Mouse (Mus musculus): ENCODE data around the gene Rgl2. TPM values are rescaled to one million over a fixed set of nuclear protein-coding genes. Genes with fewer than 3 reads are reported as not detected.
A peak's percentile ranks its signal among the peaks of the same experiment; 100 is the strongest.

The Rgl2 gene
- polyA plus RNA-seq, 1 experiment from 2014 or later: 27.8 TPM

GRCm38 (mm10) chr17:33962876-33963275 is 33.5 kb downstream of the Rgl2 start:
- Histone ChIP-seq H3K4me3 (ENCODE audit: low read depth, low read length) (no peak overlapping the region), H3K9ac (ENCODE audit: low read depth, low read length) (no peak overlapping the region), H3K4me2 (no peak overlapping the region), H3K27ac (ENCODE audit: low read depth, low read length) (no peak overlapping the region), H3K27me3 (ENCODE audit: control insufficient read depth, insufficient read depth, low read length) (no peaks in the 10 kb centered on the region), H3K36me3 (ENCODE audit: control insufficient read depth, insufficient read depth, low read length) (peaks cover 6% of the 10 kb centered on the region; the same call in 1 of the 2 replicates), H3K4me1 (ENCODE audit: control insufficient read depth, insufficient read depth, low read length) (no peaks in the 10 kb centered on the region), H3K9me3 (replicated peaks; ENCODE audit: control insufficient read depth, low read length) (no peaks in the 10 kb centered on the region)
- no peak for ATAC-seq (replicated peaks; ENCODE audit: insufficient number of reproducible peaks, low FRiP score, low TSS enrichment)
- 89% methylated on average over 7 of the region's 7 CpGs for WGBS (ENCODE audit: insufficient replicate concordance)

DNA sequence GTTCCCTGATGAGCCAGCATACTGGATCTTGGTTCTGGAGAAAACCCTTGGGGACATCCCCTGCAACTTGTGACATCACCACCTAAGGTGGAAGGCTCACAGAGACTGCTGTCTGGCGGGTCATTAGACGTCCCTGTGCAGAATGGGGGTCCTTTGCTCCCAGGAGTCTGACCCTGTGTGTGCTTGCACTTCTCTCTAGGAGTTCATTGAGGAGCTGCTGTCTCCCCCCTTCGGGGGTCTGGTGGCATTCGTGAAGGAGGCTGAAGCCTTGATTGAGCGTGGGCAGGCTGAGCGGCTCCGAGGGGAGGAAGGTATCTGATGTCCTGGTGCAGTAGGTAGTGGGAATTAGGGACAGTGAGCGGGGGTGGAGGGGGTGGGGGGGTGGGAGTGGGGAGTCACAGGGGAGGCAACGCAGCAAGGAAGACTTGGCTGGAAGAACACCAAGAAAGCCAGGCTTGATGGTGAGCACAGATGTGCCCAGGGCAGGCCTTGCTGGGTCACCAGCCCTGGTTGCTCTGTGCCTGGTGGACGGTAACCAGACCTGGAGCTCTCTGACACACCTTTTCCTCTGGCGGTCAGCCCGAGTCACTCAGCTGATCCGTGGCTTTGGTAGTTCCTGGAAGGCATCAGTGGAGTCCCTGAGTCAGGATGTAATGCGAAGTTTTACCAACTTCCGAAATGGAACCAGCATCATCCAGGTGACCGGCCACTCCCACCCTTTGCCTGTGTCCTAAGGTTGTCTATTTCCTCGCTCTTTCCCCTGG is 35.9 kb downstream of the Rgl2 start:
- Histone ChIP-seq H3K4me3 (ENCODE audit: low read depth, low read length) (no peak overlapping the region), H3K9ac (ENCODE audit: low read depth, low read length) (no peak overlapping the region), H3K4me2 (no peak overlapping the region), H3K27me3 (ENCODE audit: control insufficient read depth, insufficient read depth, low read length) (no peaks in the 10 kb centered on the region), H3K27ac (ENCODE audit: low read depth, low read length) (no peak overlapping the region), H3K36me3 (ENCODE audit: control insufficient read depth, insufficient read depth, low read length) (peaks cover 6% of the 10 kb centered on the region; the same call in 1 of the 2 replicates), H3K4me1 (ENCODE audit: control insufficient read depth, insufficient read depth, low read length) (no peaks in the 10 kb centered on the region), H3K9me3 (replicated peaks; ENCODE audit: control insufficient read depth, low read length) (no peaks in the 10 kb centered on the region)
- ATAC-seq (replicated peaks; ENCODE audit: insufficient number of reproducible peaks, low FRiP score, low TSS enrichment): no peak
- WGBS (ENCODE audit: insufficient replicate concordance): 88% methylated on average over 17 of the region's 17 CpGs

DNA sequence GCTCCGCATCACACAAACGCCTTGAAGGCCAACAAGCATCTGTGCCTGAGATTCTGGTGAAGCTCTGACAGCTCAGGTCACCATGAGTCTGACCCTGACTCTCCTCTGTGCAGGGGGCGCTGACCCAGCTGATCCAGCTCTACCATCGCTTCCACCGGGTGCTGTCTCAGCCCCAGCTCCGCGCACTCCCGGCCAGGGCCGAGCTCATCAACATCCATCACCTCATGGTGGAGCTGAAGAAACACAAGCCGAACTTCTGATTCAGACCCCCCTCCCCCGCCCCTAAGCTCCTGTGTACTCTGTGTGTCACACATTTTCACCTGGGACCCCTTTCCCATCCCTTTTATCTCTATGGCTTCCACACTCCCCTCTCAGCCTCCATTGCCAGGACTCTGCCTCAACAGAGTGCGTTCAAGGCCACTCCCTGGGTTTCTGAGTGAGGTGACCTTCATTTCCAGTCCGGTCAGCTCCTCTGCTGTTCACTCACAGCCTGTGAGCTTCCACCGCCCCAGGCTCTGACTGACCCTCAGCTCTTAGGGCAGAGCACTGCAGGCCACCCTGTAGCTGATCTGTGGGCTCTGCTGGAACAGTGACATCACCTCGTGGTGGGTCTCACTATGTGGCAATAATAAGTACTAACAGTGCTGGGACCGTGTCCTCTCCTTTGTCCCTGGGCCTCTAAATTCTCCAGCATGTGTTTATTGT is 36.7 kb downstream of the Rgl2 start:
- Histone ChIP-seq H3K9me3 (replicated peaks; ENCODE audit: control insufficient read depth, low read length) (no peaks in the 10 kb centered on the region), H3K4me2 (no peak overlapping the region), H3K27me3 (ENCODE audit: control insufficient read depth, insufficient read depth, low read length) (no peaks in the 10 kb centered on the region), H3K4me3 (ENCODE audit: low read depth, low read length) (no peak overlapping the region), H3K27ac (ENCODE audit: low read depth, low read length) (no peak overlapping the region), H3K36me3 (ENCODE audit: control insufficient read depth, insufficient read depth, low read length) (peaks cover 6% of the 10 kb centered on the region; the same call in 1 of the 2 replicates), H3K9ac (ENCODE audit: low read depth, low read length) (no peak overlapping the region), H3K4me1 (ENCODE audit: control insufficient read depth, insufficient read depth, low read length) (no peaks in the 10 kb centered on the region)
- ATAC-seq (replicated peaks; ENCODE audit: insufficient number of reproducible peaks, low FRiP score, low TSS enrichment): no peak
- WGBS (ENCODE audit: insufficient replicate concordance): 85% methylated on average over 16 of the region's 16 CpGs

- Histone ChIP-seq H3K4me2 (no peak overlapping the region), H3K27ac (ENCODE audit: low read depth, low read length) (no peak overlapping the region), H3K4me3 (ENCODE audit: low read depth, low read length) (no peak overlapping the region), H3K9me3 (replicated peaks; ENCODE audit: control insufficient read depth, low read length) (no peaks in the 10 kb centered on the region), H3K9ac (ENCODE audit: low read depth, low read length) (no peak overlapping the region), H3K27me3 (ENCODE audit: control insufficient read depth, insufficient read depth, low read length) (no peaks in the 10 kb centered on the region), H3K36me3 (ENCODE audit: control insufficient read depth, insufficient read depth, low read length) (peaks cover under 1% of the 10 kb centered on the region; the same call in 1 of the 2 replicates), H3K4me1 (ENCODE audit: control insufficient read depth, insufficient read depth, low read length) (no peaks in the 10 kb centered on the region)
- 3% methylated on average over 9 of the region's 9 CpGs for WGBS (ENCODE audit: insufficient replicate concordance)
- peak; percentile 40; the same call in 1 of the 2 replicates for ATAC-seq (replicated peaks; ENCODE audit: insufficient number of reproducible peaks, low FRiP score, low TSS enrichment)
Observed at GRCm38 (mm10) chr17:33968489-33968888, 39.1 kb downstream of the Rgl2 start.

DNA sequence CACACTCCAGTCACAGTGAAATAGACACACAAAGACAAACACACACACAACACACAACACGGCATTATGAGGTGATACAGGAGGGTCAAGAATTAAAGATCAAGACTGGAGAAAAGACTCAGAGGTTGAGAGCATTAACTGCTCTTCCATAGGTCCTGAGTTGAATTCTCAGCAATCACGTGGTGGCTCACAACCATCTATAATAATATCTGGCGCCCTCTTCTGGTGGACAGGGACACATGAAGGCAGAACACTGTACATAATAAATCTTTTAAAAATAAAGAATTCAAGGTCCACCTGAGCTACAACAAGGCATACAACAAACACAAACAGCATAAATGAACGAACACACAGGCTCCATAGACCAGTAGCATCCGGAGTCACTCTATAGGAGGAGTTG is 39.6 kb downstream of the Rgl2 start:
- Histone ChIP-seq H3K4me1 (ENCODE audit: control insufficient read depth, insufficient read depth, low read length) (no peaks in the 10 kb centered on the region), H3K27me3 (ENCODE audit: control insufficient read depth, insufficient read depth, low read length) (no peaks in the 10 kb centered on the region), H3K36me3 (ENCODE audit: control insufficient read depth, insufficient read depth, low read length) (no peaks in the 10 kb centered on the region), H3K4me2 (no peak overlapping the region), H3K4me3 (ENCODE audit: low read depth, low read length) (no peak overlapping the region), H3K27ac (ENCODE audit: low read depth, low read length) (no peak overlapping the region), H3K9ac (ENCODE audit: low read depth, low read length) (no peak overlapping the region), H3K9me3 (replicated peaks; ENCODE audit: control insufficient read depth, low read length) (no peaks in the 10 kb centered on the region)
- no peak for ATAC-seq (replicated peaks; ENCODE audit: insufficient number of reproducible peaks, low FRiP score, low TSS enrichment)
- WGBS (ENCODE audit: insufficient replicate concordance): 30% methylated on average over 5 of the region's 5 CpGs

- H3K9me3 ChIP-seq (replicated peaks; ENCODE audit: control insufficient read depth, low read length): no peaks in the 10 kb centered on the region
- 64% methylated on average over 4 of the region's 4 CpGs for WGBS (ENCODE audit: insufficient replicate concordance)
- H3K27ac ChIP-seq (ENCODE audit: low read depth, low read length): no peak overlapping the region
- no peak overlapping the region for H3K4me2 ChIP-seq
- H3K4me3 ChIP-seq (ENCODE audit: low read depth, low read length): no peak overlapping the region
- H3K27me3 ChIP-seq (ENCODE audit: control insufficient read depth, insufficient read depth, low read length): no peaks in the 10 kb centered on the region
- no peaks in the 10 kb centered on the region for H3K36me3 ChIP-seq (ENCODE audit: control insufficient read depth, insufficient read depth, low read length)
- H3K4me1 ChIP-seq (ENCODE audit: control insufficient read depth, insufficient read depth, low read length): no peaks in the 10 kb centered on the region
- ATAC-seq (replicated peaks; ENCODE audit: insufficient number of reproducible peaks, low FRiP score, low TSS enrichment): no peak
- no peak overlapping the region for H3K9ac ChIP-seq (ENCODE audit: low read depth, low read length)
Observed at GRCm38 (mm10) chr17:33969394-33969793, 40.1 kb downstream of the Rgl2 start.

- Histone ChIP-seq H3K27ac (ENCODE audit: low read depth, low read length) (no peak overlapping the region), H3K4me1 (ENCODE audit: control insufficient read depth, insufficient read depth, low read length) (no peaks in the 10 kb centered on the region), H3K4me2 (no peak overlapping the region), H3K36me3 (ENCODE audit: control insufficient read depth, insufficient read depth, low read length) (no peaks in the 10 kb centered on the region), H3K9ac (ENCODE audit: low read depth, low read length) (no peak overlapping the region), H3K27me3 (ENCODE audit: control insufficient read depth, insufficient read depth, low read length) (peaks cover 13% of the 10 kb centered on the region), H3K9me3 (replicated peaks; ENCODE audit: control insufficient read depth, low read length) (no peaks in the 10 kb centered on the region), H3K4me3 (ENCODE audit: low read depth, low read length) (no peak overlapping the region)
- ATAC-seq (replicated peaks; ENCODE audit: insufficient number of reproducible peaks, low FRiP score, low TSS enrichment): no peak
- 0% methylated on average over 1 of the region's 1 CpGs for WGBS (ENCODE audit: insufficient replicate concordance)
Observed at GRCm38 (mm10) chr17:33972691-33973090, 43.3 kb downstream of the Rgl2 start.

DNA sequence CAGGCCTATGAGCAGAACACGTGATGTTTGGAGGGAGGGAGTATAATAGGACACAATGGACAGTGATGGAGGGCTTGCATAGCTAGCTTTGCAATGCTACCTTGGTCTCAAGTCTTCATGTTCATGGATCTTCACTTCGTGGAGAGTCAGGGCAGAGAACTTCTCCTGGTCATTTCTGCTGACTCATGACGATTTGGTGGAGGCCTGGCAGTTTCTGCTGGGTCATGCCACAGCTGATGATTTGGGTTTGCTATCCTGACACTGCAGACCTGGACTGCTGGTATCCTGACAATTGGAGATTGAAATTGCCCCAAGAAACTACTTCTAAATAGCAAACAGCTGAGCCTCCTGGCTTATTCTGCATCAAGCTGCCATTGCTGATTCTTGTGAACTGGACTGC is 44.2 kb downstream of the Rgl2 start:
- Histone ChIP-seq H3K4me1 (ENCODE audit: control insufficient read depth, insufficient read depth, low read length) (peaks cover 5% of the 10 kb centered on the region), H3K9ac (ENCODE audit: low read depth, low read length) (no peak overlapping the region), H3K9me3 (replicated peaks; ENCODE audit: control insufficient read depth, low read length) (no peaks in the 10 kb centered on the region), H3K27ac (ENCODE audit: low read depth, low read length) (no peak overlapping the region), H3K4me3 (ENCODE audit: low read depth, low read length) (no peak overlapping the region), H3K27me3 (ENCODE audit: control insufficient read depth, insufficient read depth, low read length) (peaks cover 22% of the 10 kb centered on the region), H3K36me3 (ENCODE audit: control insufficient read depth, insufficient read depth, low read length) (no peaks in the 10 kb centered on the region), H3K4me2 (no peak overlapping the region)
- ATAC-seq (replicated peaks; ENCODE audit: insufficient number of reproducible peaks, low FRiP score, low TSS enrichment): no peak
- 54% methylated on average over 3 of the region's 3 CpGs for WGBS (ENCODE audit: insufficient replicate concordance)

All from heart, embryonic 11.5 days (tissue).